9 mouse cellular contexts compared by ENCODE assay signal in genomic region chr6:124770013-124770412, GRCm38 (mm10). TPM values are rescaled to one million over a fixed set of nuclear protein-coding genes. Genes with fewer than 3 reads are reported as not detected.
DNase-seq lines count a peak whose midpoint lies in the region; ATAC-seq lines count a peak whose summit lies in the region.
"Had no signal": no experiment of that assay in that cellular context is flagged by ENCODE, and none has a peak within 500 bp of the region (broad histone marks: within the 10 kb centered on the region; RNA-seq: fewer than 3 reads in every experiment).

No protein-coding gene starts in this region.

- H3K9ac ChIP-seq in heart, embryonic 15.5 days, result peak overlapping the region; percentile 25
- peak overlapping the region; percentile 57 for H3K9ac ChIP-seq in midbrain, embryonic 12.5 days (replicated peaks)

- H3K4me1 ChIP-seq in heart, embryonic 15.5 days (replicated peaks), result peaks cover 28% of the 10 kb centered on the region
- H3K4me1 ChIP-seq in hindbrain, embryonic 10.5 days (replicated peaks), result peaks cover 43% of the 10 kb centered on the region
- H3K4me1 ChIP-seq in midbrain, embryonic 12.5 days, result peaks cover 25% of the 10 kb centered on the region

- no peak for DNase-seq in heart, postnatal 4 days
- DNase-seq in brain, adult 2 months (ENCODE audit: low read depth, low spot score), result peak; percentile 64
- no peak for DNase-seq in hindbrain, embryonic 10.5 days (ENCODE audit: low spot score)
- no peak for DNase-seq in ovary, adult 18-20 months (ENCODE audit: low spot score)
- DNase-seq in spleen, postnatal 10 days (ENCODE audit: low spot score in 2 of 2), result no peak
- no peak for DNase-seq in spleen, postnatal 14 days (ENCODE audit: low spot score in 2 of 2)

- H3K27ac ChIP-seq in heart, embryonic 15.5 days, result no peak overlapping the region
- peak overlapping the region; percentile 82; the same call in 1 of the 2 replicates for H3K27ac ChIP-seq in hindbrain, embryonic 10.5 days
- no peak overlapping the region for H3K27ac ChIP-seq in midbrain, embryonic 12.5 days (replicated peaks)

- WGBS in heart, embryonic 15.5 days, result 27% methylated on average over 7 of the region's 7 CpGs
- 62% methylated on average over 7 of the region's 7 CpGs for WGBS in hindbrain, embryonic 10.5 days
- 62% methylated on average over 7 of the region's 7 CpGs for WGBS in midbrain, embryonic 12.5 days

- H3K36me3 ChIP-seq in heart, embryonic 15.5 days, result no peaks in the 10 kb centered on the region
- H3K36me3 ChIP-seq in hindbrain, embryonic 10.5 days, result no peaks in the 10 kb centered on the region
- no peaks in the 10 kb centered on the region for H3K36me3 ChIP-seq in midbrain, embryonic 12.5 days
- H3K36me3 ChIP-seq: G1E had no signal

- no peak for ATAC-seq in heart, embryonic 15.5 days (replicated peaks; ENCODE audit: insufficient number of reproducible peaks, insufficient read depth, low FRiP score, low read depth)
- ATAC-seq in midbrain, embryonic 12.5 days (ENCODE audit: low FRiP score, low read depth), result no peak

- peak overlapping the region; percentile 94 for H3K4me2 ChIP-seq in heart, embryonic 15.5 days
- peak overlapping the region; percentile 84 for H3K4me2 ChIP-seq in midbrain, embryonic 12.5 days (replicated peaks)

- no peaks in the 10 kb centered on the region for H3K9me3 ChIP-seq in heart, embryonic 15.5 days (replicated peaks)
- H3K9me3 ChIP-seq in hindbrain, embryonic 10.5 days, result no peaks in the 10 kb centered on the region
- H3K9me3 ChIP-seq in midbrain, embryonic 12.5 days, result no peaks in the 10 kb centered on the region
- H3K9me3 ChIP-seq: G1E had no signal

- peaks cover 11% of the 10 kb centered on the region; the same call in 1 of the 2 replicates for H3K27me3 ChIP-seq in heart, embryonic 15.5 days
- H3K27me3 ChIP-seq in hindbrain, embryonic 10.5 days (ENCODE audit: insufficient read depth, poor library complexity, severe bottlenecking), result peaks cover 72% of the 10 kb centered on the region
- peaks cover 53% of the 10 kb centered on the region for H3K27me3 ChIP-seq in midbrain, embryonic 12.5 days

- H3K4me3 ChIP-seq in heart, embryonic 15.5 days, result peak overlapping the region; percentile 55
- H3K4me3 ChIP-seq in hindbrain, embryonic 10.5 days, result peak overlapping the region; percentile 65
- H3K4me3 ChIP-seq in midbrain, embryonic 12.5 days, result peak overlapping the region; percentile 50

RNA-seq across cellular contexts. Expression of gene Eno2, which starts 0.5 kb away (rescaled TPM):
- 2.7 and 4.3 TPM in 2 replicates for polyA plus RNA-seq in heart, embryonic 15.5 days (2015; fragmentation: Nextera tagmentation; extraction: Ambion mirVana)
- 10 to 100 TPM; 10.0 to 10.2 TPM for total RNA-seq in heart, postnatal 4 days (2021)
- polyA plus RNA-seq in hindbrain, embryonic 10.5 days (2016; fragmentation: Nextera tagmentation; extraction: Ambion mirVana), result 3.4 and 5.4 TPM in 2 replicates
- 9.0 and 9.4 TPM in 2 replicates for polyA plus RNA-seq in midbrain, embryonic 12.5 days (2016; fragmentation: Nextera tagmentation; extraction: Ambion mirVana)

RNA-seq across cellular contexts. Expression of gene Lrrc23, which starts 9.5 kb away (rescaled TPM):
- 0.83 and 1.0 TPM in 2 replicates for polyA plus RNA-seq in heart, embryonic 15.5 days (2015; fragmentation: Nextera tagmentation; extraction: Ambion mirVana)
- under 1 TPM in 1 of 2 experiments, not detected in 1; 0.52 TPM for total RNA-seq in heart, postnatal 4 days (2021)
- polyA plus RNA-seq in hindbrain, embryonic 10.5 days (2016; fragmentation: Nextera tagmentation; extraction: Ambion mirVana), result 2.5 and 4.8 TPM in 2 replicates
- polyA plus RNA-seq in midbrain, embryonic 12.5 days (2016; fragmentation: Nextera tagmentation; extraction: Ambion mirVana), result 2.3 and 4.6 TPM in 2 replicates
- polyA plus RNA-seq: G1E had no signal

RNA-seq across cellular contexts. Expression of gene Atn1, which starts 13.7 kb away (rescaled TPM):
- polyA plus RNA-seq in heart, embryonic 15.5 days (2015; fragmentation: Nextera tagmentation; extraction: Ambion mirVana), result 9.3 and 11.7 TPM in 2 replicates
- total RNA-seq in heart, postnatal 4 days (2021), result 10 to 100 TPM; 61.0 to 70.5 TPM
- 11.2 and 13.0 TPM in 2 replicates for polyA plus RNA-seq in hindbrain, embryonic 10.5 days (2016; fragmentation: Nextera tagmentation; extraction: Ambion mirVana)
- polyA plus RNA-seq in midbrain, embryonic 12.5 days (2016; fragmentation: Nextera tagmentation; extraction: Ambion mirVana), result 15.6 and 18.0 TPM in 2 replicates

RNA-seq across cellular contexts. Expression of gene Gm45234, which starts 14.2 kb away (rescaled TPM):
- not detected in 2 replicates for polyA plus RNA-seq in heart, embryonic 15.5 days (2015; fragmentation: Nextera tagmentation; extraction: Ambion mirVana)
- 1 to 10 TPM in 1 of 2 experiments, not detected in 1; 2.1 TPM for total RNA-seq in heart, postnatal 4 days (2021)
- not detected in 2 replicates for polyA plus RNA-seq in hindbrain, embryonic 10.5 days (2016; fragmentation: Nextera tagmentation; extraction: Ambion mirVana)
- not detected in 2 replicates for polyA plus RNA-seq in midbrain, embryonic 12.5 days (2016; fragmentation: Nextera tagmentation; extraction: Ambion mirVana)
- total RNA-seq: G1E had no signal
- polyA plus RNA-seq: G1E had no signal

RNA-seq across cellular contexts. Expression of gene Grcc10, which starts 28.8 kb away (rescaled TPM):
- polyA plus RNA-seq in heart, embryonic 15.5 days (2015; fragmentation: Nextera tagmentation; extraction: Ambion mirVana), result 387 and 416 TPM in 2 replicates
- 100 to 1,000 TPM; 259 to 300 TPM for total RNA-seq in heart, postnatal 4 days (2021)
- polyA plus RNA-seq in hindbrain, embryonic 10.5 days (2016; fragmentation: Nextera tagmentation; extraction: Ambion mirVana), result 446 and 555 TPM in 2 replicates
- polyA plus RNA-seq in midbrain, embryonic 12.5 days (2016; fragmentation: Nextera tagmentation; extraction: Ambion mirVana), result 523 and 554 TPM in 2 replicates
